Mouse (Mus musculus): ENCODE results near the gene Cep250.

The Cep250 gene

GRCm38 (mm10) chr2:155973348-155973747, 17.1 kb downstream of the Cep250 start:
- no peak for DNase-seq

- DNase-seq, result no peak
Measured at GRCm38 (mm10) chr2:155974087-155974731, 18.0 kb downstream of the Cep250 start.

- DNase-seq, result peak; percentile 24
Measured at GRCm38 (mm10) chr2:155979328-155979991, 23.2 kb downstream of the Cep250 start.

DNA sequence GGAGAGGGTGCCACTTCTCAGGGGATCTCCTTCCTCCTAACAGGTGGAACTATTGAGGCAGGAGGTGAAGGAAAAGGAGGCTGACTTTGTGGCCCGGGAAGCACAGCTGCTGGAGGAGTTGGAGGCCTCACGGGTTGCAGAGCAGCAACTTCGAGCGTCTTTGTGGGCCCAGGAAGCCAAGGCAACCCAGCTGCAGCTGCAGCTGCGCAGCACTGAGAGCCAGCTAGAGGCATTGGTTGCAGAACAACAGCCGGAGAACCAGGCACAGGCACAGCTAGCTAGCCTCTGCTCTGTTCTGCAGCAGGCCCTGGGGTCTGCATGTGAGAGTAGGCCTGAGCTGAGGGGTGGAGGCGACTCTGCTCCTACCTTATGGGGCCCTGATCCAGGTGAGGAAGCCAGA, 29.5 kb downstream of the Cep250 start:
- DNase-seq, result no peak

DNA sequence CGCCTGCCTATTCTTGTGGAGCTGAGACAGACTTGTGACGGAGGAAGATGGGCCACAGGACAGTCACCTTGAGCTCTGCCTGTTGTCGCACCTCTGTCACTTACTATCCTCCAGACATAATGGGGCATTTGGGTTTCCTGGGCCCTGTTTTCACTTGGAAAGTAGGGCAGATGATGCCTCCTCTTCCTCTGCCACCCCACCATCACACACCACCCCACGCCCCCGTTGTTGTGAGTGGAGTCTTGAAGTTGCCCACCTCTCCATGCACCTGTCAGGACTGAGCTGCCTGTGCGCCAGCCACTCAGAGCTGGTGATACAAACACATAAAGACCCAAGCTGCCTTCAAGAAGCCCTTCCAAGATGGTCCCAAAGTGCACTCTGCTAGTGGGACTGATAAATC, 30.9 kb downstream of the Cep250 start:
- no peak for DNase-seq

GRCm38 (mm10) chr2:155989085-155989484, 32.8 kb downstream of the Cep250 start:
- DNase-seq, result no peak

DNA sequence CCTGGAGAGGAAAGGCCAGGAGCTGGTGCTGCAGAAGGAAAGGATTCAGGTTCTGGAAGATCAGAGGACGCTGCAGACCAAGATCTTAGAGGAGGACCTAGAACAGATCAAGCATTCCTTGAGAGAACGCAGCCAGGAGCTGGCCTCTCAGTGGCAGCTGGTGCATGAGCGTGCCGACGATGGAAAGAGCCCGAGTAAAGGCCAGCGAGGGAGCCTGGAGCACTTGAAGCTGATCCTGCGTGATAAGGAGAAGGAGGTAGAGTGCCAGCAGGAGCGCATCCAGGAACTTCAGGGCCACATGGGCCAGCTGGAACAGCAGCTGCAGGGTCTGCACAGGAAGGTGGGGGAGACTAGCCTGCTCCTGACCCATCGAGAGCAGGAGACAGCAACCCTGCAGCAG, 34.9 kb downstream of the Cep250 start:
- no peak for DNase-seq

DNA sequence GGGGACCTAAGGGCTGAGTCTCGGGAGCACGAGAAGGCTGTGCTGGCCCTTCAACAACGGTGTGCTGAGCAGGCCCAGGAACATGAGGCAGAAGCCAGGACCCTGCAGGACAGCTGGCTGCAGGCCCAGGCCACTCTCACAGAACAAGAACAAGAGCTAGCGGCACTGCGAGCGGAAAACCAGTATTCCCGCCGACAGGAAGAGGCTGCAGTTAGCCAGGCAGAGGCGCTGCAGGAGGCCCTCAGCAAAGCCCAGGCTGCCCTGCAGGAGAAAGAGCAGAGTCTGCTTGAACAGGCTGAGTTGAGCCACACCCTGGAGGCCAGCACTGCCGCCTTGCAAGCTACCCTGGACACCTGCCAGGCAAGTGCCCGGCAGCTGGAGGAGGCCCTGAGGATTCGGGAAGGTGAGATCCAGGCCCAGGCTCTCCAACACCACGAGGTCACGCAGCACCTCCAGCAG, 35.6 kb downstream of the Cep250 start:
- peak; percentile 59 for DNase-seq

- no peak for DNase-seq
Measured at GRCm38 (mm10) chr2:156005393-156005792, 49.1 kb downstream of the Cep250 start.

DNA sequence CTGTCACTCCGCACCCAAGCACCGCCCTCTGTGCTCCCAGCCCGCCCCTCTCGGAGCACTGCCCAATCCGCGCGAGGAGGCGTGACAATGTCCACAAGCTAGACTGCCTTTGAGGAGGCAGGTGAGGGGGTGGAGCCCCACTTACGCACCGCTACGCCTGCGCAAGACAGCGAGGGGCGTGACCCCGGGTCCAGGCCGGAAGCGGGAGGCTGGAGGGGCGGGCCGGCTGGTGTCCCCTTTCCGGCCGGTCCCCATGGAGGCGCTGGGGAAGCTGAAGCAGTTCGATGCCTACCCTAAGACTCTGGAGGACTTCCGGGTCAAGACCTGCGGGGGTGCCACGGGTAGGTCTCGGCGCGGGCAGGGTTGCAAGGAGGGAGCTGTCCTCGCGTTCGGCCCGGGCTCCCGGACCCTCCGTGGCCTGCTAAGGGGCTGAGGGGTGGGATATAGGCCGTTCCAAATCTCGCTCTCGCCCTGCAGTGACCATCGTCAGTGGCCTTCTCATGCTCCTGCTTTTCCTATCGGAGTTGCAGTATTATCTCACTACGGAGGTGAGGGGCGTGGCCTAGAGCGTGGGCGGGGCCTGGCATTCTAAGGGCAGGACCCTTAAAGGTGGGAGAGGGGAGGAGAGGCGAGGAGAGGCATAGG, 51.8 kb downstream of the Cep250 start, which contains the start of the genes 6430550D23Rik and Ergic3:
Gene 6430550D23Rik, minus strand, starts transcription at position 90 of the 645 bp plus-strand sequence.
Gene Ergic3, plus strand, starts transcription at position 158 of the 645 bp plus-strand sequence.
- peak; percentile 98 for DNase-seq

GRCm38 (mm10) chr2:156018106-156018505, 61.8 kb downstream of the Cep250 start:
- no peak for DNase-seq

- no peak for DNase-seq
Measured at GRCm38 (mm10) chr2:156021219-156021618, 65.0 kb downstream of the Cep250 start.

DNA sequence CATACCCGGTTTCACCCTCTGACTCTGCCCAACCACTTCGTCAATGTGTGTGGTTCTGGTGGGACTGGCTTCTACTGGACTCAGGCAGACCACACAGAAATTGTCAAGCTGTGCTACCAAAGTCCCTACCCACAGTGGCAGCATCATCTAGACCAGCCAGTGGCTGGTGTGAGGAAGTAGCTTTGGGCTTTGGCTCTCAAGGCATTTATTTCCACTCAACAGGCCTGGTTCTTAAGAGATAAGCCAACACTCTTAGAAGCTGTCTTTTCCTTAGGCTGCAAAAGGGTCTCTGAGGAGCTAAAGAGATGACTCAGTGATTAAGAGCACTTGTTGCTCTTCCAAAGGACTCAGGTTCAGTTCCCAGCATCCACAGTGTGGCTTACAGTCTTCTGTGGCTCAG, 65.5 kb downstream of the Cep250 start:
- DNase-seq, result no peak

GRCm38 (mm10) chr2:156025482-156025881, 69.2 kb downstream of the Cep250 start:
- DNase-seq, result no peak

DNA sequence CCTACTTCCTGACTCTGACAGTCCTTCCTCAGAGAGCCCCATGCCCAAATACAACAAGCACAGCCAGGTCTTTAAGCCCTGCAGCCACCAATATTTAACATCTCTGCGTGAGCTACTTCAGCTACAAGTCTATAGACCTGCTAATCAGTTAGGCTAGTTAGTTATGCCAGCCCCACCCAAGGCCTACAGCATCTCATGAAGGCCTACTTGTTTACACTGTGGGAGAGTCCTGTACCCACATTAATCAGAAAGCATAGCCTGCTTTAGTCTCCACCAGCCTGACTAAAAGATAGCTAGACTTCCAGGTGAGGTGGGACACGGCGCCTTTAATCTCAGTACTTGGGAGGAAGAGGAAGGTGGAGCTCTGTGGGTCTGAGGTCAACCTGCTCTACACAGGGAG, 83.1 kb downstream of the Cep250 start:
- DNase-seq, result no peak

DNA sequence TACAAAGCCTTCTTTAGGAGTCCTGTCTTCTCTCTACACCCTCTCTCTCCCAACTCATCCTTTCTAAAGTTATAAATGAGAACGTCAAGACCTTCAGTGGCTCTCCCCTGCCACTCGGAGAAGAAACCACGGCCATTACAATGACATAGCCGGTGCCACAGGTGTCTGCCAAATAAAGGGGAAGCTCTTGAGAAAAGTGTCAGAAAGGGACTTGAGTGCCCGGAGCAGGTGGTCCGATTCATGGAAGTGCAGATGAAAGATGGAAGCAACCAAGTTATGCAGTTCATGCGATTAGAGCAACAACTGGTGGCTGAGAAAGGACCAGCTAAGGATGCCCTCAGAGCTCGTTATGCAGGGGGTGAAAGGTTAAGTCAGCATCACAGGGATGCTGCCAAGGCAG, 86.6 kb downstream of the Cep250 start:
- no peak for DNase-seq

DNA sequence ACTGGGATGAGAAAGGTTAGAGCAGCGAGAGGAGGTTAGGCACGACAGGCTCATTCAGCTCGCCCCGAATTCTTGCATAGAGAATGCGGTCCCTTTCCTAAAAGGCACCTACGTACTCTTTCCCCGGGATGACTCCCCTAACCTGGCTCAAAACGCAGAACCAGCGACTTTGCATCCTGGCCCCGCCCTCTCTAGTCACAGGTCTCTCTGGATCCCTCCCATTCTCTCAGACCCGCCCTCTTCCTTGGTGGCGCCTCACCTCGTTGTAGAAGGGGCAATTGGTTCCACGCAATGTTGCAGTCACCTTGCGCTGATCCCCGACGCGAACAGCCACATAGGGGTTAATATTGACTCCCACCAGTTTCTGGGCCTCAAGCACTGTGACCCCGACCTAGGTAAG, 91.7 kb downstream of the Cep250 start:
- no peak for DNase-seq
